Mouse (Mus musculus): ENCODE measurements around the gene Pkp3. TPM values are rescaled to one million over a fixed set of nuclear protein-coding genes. Genes with fewer than 3 reads are reported as not detected.

Pkp3 gene
- polyA plus RNA-seq, 1 experiment = 17.0 TPM

- H3K4me1 ChIP-seq (ENCODE audit: control insufficient read depth, insufficient read depth, low read length) = peaks cover 3% of the 10 kb centered on the region; the same call in 1 of the 2 replicates
- TF ChIP-seq CTCF (conservative IDR thresholded peaks at IDR 0.05; ENCODE audit: insufficient read depth, insufficient read length, low read depth, low read length) (peak; percentile 88), POLR2A (IDR thresholded peaks at IDR 0.05; ENCODE audit: low read depth, low read length) (no peak)
- DNase-seq = peak; percentile 95
- H3K27ac ChIP-seq (ENCODE audit: insufficient read depth, low read depth, low read length) = peak overlapping the region; percentile 75; the same call in 1 of the 2 replicates
- WGBS = 9% methylated on average over 21 of the region's 21 CpGs
- H3K27me3 ChIP-seq (replicated peaks; ENCODE audit: control insufficient read depth, insufficient read depth, low read length) = no peaks in the 10 kb centered on the region
- H3K4me3 ChIP-seq (ENCODE audit: insufficient read depth, low read depth, low read length) = peak overlapping the region; percentile 40
- H3K36me3 ChIP-seq (ENCODE audit: control insufficient read depth, insufficient read depth, low read length) = no peaks in the 10 kb centered on the region
Observed at GRCm38 (mm10) chr7:141048226-141049218, 29.5 kb upstream of the Pkp3 start.

- TF ChIP-seq POLR2A (IDR thresholded peaks at IDR 0.05; ENCODE audit: low read depth, low read length) (no peak), CTCF (conservative IDR thresholded peaks at IDR 0.05; ENCODE audit: insufficient read depth, insufficient read length, low read depth, low read length) (no peak)
Observed at GRCm38 (mm10) chr7:141049326-141049725, 28.7 kb upstream of the Pkp3 start.

GRCm38 (mm10) chr7:141051060-141051685 is 26.8 kb upstream of the Pkp3 start:
- Histone ChIP-seq H3K4me1 (ENCODE audit: control insufficient read depth, insufficient read depth, low read length) (peaks cover 3% of the 10 kb centered on the region; the same call in 1 of the 2 replicates), H3K4me3 (ENCODE audit: insufficient read depth, low read depth, low read length) (no peak overlapping the region), H3K27me3 (replicated peaks; ENCODE audit: control insufficient read depth, insufficient read depth, low read length) (no peaks in the 10 kb centered on the region), H3K36me3 (ENCODE audit: control insufficient read depth, insufficient read depth, low read length) (no peaks in the 10 kb centered on the region), H3K27ac (ENCODE audit: insufficient read depth, low read depth, low read length) (no peak overlapping the region)
- DNase-seq = peak; percentile 20
- TF ChIP-seq CTCF (conservative IDR thresholded peaks at IDR 0.05; ENCODE audit: insufficient read depth, insufficient read length, low read depth, low read length) (no peak), POLR2A (IDR thresholded peaks at IDR 0.05; ENCODE audit: low read depth, low read length) (no peak)
- WGBS = 71% methylated on average over 17 of the region's 17 CpGs

More at GRCm38 (mm10) chr7:141049326-141049725, 28.7 kb upstream of the Pkp3 start:
- Histone ChIP-seq H3K27me3 (replicated peaks; ENCODE audit: control insufficient read depth, insufficient read depth, low read length) (no peaks in the 10 kb centered on the region), H3K27ac (ENCODE audit: insufficient read depth, low read depth, low read length) (no peak overlapping the region), H3K36me3 (ENCODE audit: control insufficient read depth, insufficient read depth, low read length) (no peaks in the 10 kb centered on the region), H3K4me3 (ENCODE audit: insufficient read depth, low read depth, low read length) (no peak overlapping the region), H3K4me1 (ENCODE audit: control insufficient read depth, insufficient read depth, low read length) (peaks cover 3% of the 10 kb centered on the region; the same call in 1 of the 2 replicates)
- no peak for DNase-seq
- 58% methylated on average over 2 of the region's 2 CpGs for WGBS

DNA sequence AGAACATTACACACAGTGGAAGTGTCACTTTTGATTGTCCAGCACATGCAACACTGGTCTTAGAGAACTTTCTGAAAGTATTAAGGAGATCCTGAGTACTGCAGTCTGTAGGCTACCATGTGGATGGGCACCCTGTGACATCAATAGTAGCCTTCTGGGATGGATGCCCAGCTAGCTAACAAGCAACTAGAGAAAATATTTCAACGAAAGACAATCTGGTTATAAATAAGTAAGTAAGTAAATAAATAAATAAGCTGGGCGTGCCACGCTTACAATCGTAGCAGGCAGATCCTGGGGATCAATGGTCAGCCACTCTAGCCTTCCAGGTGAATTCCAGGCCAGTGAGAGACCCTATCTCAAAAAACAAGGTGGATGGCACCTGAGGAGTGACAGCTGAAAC is 26.0 kb upstream of the Pkp3 start:
- whole genome bisulfite sequencing = 68% methylated on average over 4 of the region's 4 CpGs
- Histone ChIP-seq H3K4me1 (ENCODE audit: control insufficient read depth, insufficient read depth, low read length) (peaks cover 3% of the 10 kb centered on the region; the same call in 1 of the 2 replicates), H3K27me3 (replicated peaks; ENCODE audit: control insufficient read depth, insufficient read depth, low read length) (no peaks in the 10 kb centered on the region), H3K27ac (ENCODE audit: insufficient read depth, low read depth, low read length) (peak overlapping the region; percentile 74), H3K36me3 (ENCODE audit: control insufficient read depth, insufficient read depth, low read length) (no peaks in the 10 kb centered on the region), H3K4me3 (ENCODE audit: insufficient read depth, low read depth, low read length) (no peak overlapping the region)
- TF ChIP-seq CTCF (conservative IDR thresholded peaks at IDR 0.05; ENCODE audit: insufficient read depth, insufficient read length, low read depth, low read length) (no peak), POLR2A (IDR thresholded peaks at IDR 0.05; ENCODE audit: low read depth, low read length) (no peak)
- DNase-seq = peak; percentile 54

- 59% methylated on average over 2 of the region's 2 CpGs for WGBS
- Histone ChIP-seq H3K27me3 (replicated peaks; ENCODE audit: control insufficient read depth, insufficient read depth, low read length) (no peaks in the 10 kb centered on the region), H3K27ac (ENCODE audit: insufficient read depth, low read depth, low read length) (peak overlapping the region; percentile 74), H3K4me3 (ENCODE audit: insufficient read depth, low read depth, low read length) (no peak overlapping the region), H3K36me3 (ENCODE audit: control insufficient read depth, insufficient read depth, low read length) (no peaks in the 10 kb centered on the region), H3K4me1 (ENCODE audit: control insufficient read depth, insufficient read depth, low read length) (peaks cover 3% of the 10 kb centered on the region; the same call in 1 of the 2 replicates)
- no peak for TF ChIP-seq POLR2A (IDR thresholded peaks at IDR 0.05; ENCODE audit: low read depth, low read length)
- TF ChIP-seq CTCF (conservative IDR thresholded peaks at IDR 0.05; ENCODE audit: insufficient read depth, insufficient read length, low read depth, low read length) = no peak
- peak; percentile 43 for DNase-seq
Observed at GRCm38 (mm10) chr7:141052421-141052820, 25.6 kb upstream of the Pkp3 start.

GRCm38 (mm10) chr7:141055785-141056184 is 22.2 kb upstream of the Pkp3 start:
- no peak for DNase-seq
- Histone ChIP-seq H3K4me1 (ENCODE audit: control insufficient read depth, insufficient read depth, low read length) (peaks cover 7% of the 10 kb centered on the region; the same call in 1 of the 2 replicates), H3K4me3 (ENCODE audit: insufficient read depth, low read depth, low read length) (no peak overlapping the region), H3K27ac (ENCODE audit: insufficient read depth, low read depth, low read length) (no peak overlapping the region), H3K27me3 (replicated peaks; ENCODE audit: control insufficient read depth, insufficient read depth, low read length) (no peaks in the 10 kb centered on the region), H3K36me3 (ENCODE audit: control insufficient read depth, insufficient read depth, low read length) (no peaks in the 10 kb centered on the region)
- WGBS = 73% methylated on average over 4 of the region's 4 CpGs
- TF ChIP-seq POLR2A (IDR thresholded peaks at IDR 0.05; ENCODE audit: low read depth, low read length) (no peak), CTCF (conservative IDR thresholded peaks at IDR 0.05; ENCODE audit: insufficient read depth, insufficient read length, low read depth, low read length) (0 out of 2 replicates have a peak, but pooled peaks have one; percentile 6)
